Mouse (Mus musculus) limb, embryonic 15.5 days (tissue): ENCODE results near the gene Dgkq. TPM values are rescaled to one million over a fixed set of nuclear protein-coding genes. Genes with fewer than 3 reads are reported as not detected.
"Not testable (repeated sequence)": the region's sequence is repeated elsewhere in the genome, so short reads cannot be mapped to it uniquely, and the experiment has no call there.

Source experiments
- ATAC-seq: fragments of 200-750 bp; cut with Nextera tagmentation; 2 replicates; pipeline ENCODE4 v1.8.0; 2017; ENCODE audit warnings: low read depth, moderate TSS enrichment; ENCODE audit not compliant: insufficient number of reproducible peaks, low FRiP score, low TSS enrichment
- H3K27ac ChIP-seq: fragments of 300-500 bp; sonication (generic); 2 replicates; pipeline ENCODE4 v1.5.1; 2015; ENCODE audit warnings: moderate library complexity, mild to moderate bottlenecking, inconsistent platforms
- H3K27me3 ChIP-seq: fragments of 300-500 bp; sonication (generic); 2 replicates; pipeline ENCODE4 v1.6.1; 2015; ENCODE audit warnings: inconsistent platforms
- H3K36me3 ChIP-seq: fragments of 300-500 bp; sonication (generic); 2 replicates; pipeline ENCODE4 v1.6.1; 2015; ENCODE audit warnings: inconsistent platforms
- H3K4me1 ChIP-seq: fragments of 300-500 bp; sonication (generic); 2 replicates; pipeline ENCODE4 v1.6.1; 2015; ENCODE audit warnings: inconsistent platforms
- H3K4me2 ChIP-seq: fragments of 300-500 bp; sonication (generic); 2 replicates; pipeline ENCODE4 v1.6.1; 2015; ENCODE audit warnings: mild to moderate bottlenecking, inconsistent platforms
- H3K4me3 ChIP-seq: fragments of 300-500 bp; sonication (generic); 2 replicates; pipeline ENCODE4 v1.5.1; 2015; ENCODE audit warnings: mild to moderate bottlenecking, inconsistent platforms
- H3K9ac ChIP-seq: fragments of 300-500 bp; sonication (generic); 2 replicates; pipeline ENCODE4 v1.6.1; 2015; ENCODE audit warnings: inconsistent platforms
- H3K9me3 ChIP-seq: fragments of 300-500 bp; sonication (generic); 2 replicates; pipeline ENCODE4 v1.6.1; 2016; ENCODE audit warnings: inconsistent platforms
- WGBS: fragments of 180-500 bp; shearing (Covaris S2); methylation state at CpG from one replicate; pipeline ENCODE4 v1.1.7; 2015; 5-methylcytosine and 5-hydroxymethylcytosine counted together
- polyA plus RNA-seq: library from polyadenylated mRNA; unstranded; fragments of >200 nt; fragmentation: Nextera tagmentation; extraction: Ambion mirVana; gene quantifications from 2 replicates; pipeline ENCODE4 v1.2.1, GENCODE M21; 2015

Dgkq gene
- polyA plus RNA-seq, 1 experiment from 2014 or later = 17.1 TPM

GRCm38 (mm10) chr5:108651136-108651720 lies 18.2 kb downstream of the Dgkq start:
- H3K9me3 ChIP-seq = no peaks in the 10 kb centered on the region
- ATAC-seq = no peak
- H3K4me1 ChIP-seq = no peaks in the 10 kb centered on the region
- no peak overlapping the region for H3K27ac ChIP-seq
- H3K9ac ChIP-seq = no peak overlapping the region
- no peak overlapping the region for H3K4me2 ChIP-seq
- H3K4me3 ChIP-seq = no peak overlapping the region
- 77% methylated on average over 5 of the region's 5 CpGs for WGBS
- H3K27me3 ChIP-seq = no peaks in the 10 kb centered on the region
- peaks cover 91% of the 10 kb centered on the region for H3K36me3 ChIP-seq

DNA sequence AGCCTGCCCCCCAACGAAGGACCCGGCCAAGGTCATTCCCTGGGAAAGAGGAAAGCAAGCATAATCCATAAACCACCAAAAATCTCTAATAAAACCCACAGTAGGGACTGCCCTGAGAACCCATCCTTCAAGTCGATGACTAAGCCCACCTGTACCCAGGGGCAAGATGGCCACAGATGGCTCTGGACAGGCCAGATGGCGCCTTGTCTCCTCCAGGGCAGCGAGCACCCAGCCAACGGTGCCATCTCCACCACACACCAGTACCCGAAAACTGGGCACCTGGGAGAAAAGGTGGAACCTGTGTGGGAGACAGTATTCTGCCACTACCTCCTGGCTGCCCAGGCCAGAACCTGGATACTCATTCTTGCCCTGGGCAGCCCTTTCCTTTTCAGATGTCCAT lies 19.1 kb downstream of the Dgkq start:
- ATAC-seq = no peak
- H3K4me1 ChIP-seq = no peaks in the 10 kb centered on the region
- peaks cover 91% of the 10 kb centered on the region for H3K36me3 ChIP-seq
- H3K4me2 ChIP-seq = no peak overlapping the region
- no peak overlapping the region for H3K27ac ChIP-seq
- no peak overlapping the region for H3K4me3 ChIP-seq
- no peaks in the 10 kb centered on the region for H3K9me3 ChIP-seq
- H3K27me3 ChIP-seq = no peaks in the 10 kb centered on the region
- WGBS = 80% methylated on average over 7 of the region's 7 CpGs
- H3K9ac ChIP-seq = no peak overlapping the region

DNA sequence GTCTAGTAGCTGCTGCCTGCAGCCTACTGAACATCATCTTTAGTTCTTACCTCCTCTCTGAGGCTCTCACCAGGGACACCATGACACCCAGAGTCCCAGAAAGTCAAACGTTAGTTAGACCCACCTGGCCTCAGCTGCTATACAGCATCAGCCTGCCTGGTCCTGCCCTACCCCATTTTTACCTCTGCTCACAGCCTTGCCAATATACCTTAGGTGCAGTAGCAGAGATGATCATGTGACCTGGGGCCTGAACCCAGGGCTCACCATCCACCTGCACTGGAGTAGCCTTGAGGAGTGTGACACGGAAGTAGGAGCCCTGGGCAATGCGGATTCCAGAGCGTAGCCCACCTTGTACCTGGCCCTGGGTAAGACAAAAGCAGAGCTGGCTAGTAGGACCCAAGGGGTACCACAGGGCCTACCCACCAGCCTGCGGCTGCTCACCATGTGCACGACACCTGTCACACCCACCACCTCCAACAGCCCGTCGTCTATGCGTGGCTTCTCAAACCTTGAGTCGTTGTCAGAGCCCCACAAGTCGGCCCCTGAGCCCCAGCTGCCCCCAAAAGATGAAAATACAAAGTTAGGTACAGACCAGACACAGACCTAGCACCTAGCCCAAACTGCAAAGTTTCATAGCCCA lies 20.4 kb downstream of the Dgkq start:
- ATAC-seq = no peak
- Histone ChIP-seq H3K4me3 (no peak overlapping the region), H3K4me1 (no peaks in the 10 kb centered on the region), H3K9ac (no peak overlapping the region), H3K36me3 (peaks cover 89% of the 10 kb centered on the region), H3K27ac (no peak overlapping the region), H3K27me3 (no peaks in the 10 kb centered on the region), H3K4me2 (no peak overlapping the region), H3K9me3 (no peaks in the 10 kb centered on the region)
- 90% methylated on average over 11 of the region's 11 CpGs for WGBS

GRCm38 (mm10) chr5:108647820-108648465 lies 21.5 kb downstream of the Dgkq start:
- no peak overlapping the region for H3K27ac ChIP-seq
- peaks cover 86% of the 10 kb centered on the region for H3K36me3 ChIP-seq
- ATAC-seq = no peak
- H3K4me3 ChIP-seq = no peak overlapping the region
- WGBS = 79% methylated on average over 2 of the region's 2 CpGs
- H3K4me1 ChIP-seq = no peaks in the 10 kb centered on the region
- no peak overlapping the region for H3K4me2 ChIP-seq
- no peaks in the 10 kb centered on the region for H3K9me3 ChIP-seq
- no peak overlapping the region for H3K9ac ChIP-seq
- no peaks in the 10 kb centered on the region for H3K27me3 ChIP-seq

- no peak for ATAC-seq
- Histone ChIP-seq H3K4me1 (no peaks in the 10 kb centered on the region), H3K9me3 (no peaks in the 10 kb centered on the region), H3K9ac (no peak overlapping the region), H3K4me2 (no peak overlapping the region), H3K27me3 (no peaks in the 10 kb centered on the region), H3K27ac (no peak overlapping the region), H3K4me3 (no peak overlapping the region), H3K36me3 (peaks cover 86% of the 10 kb centered on the region)
- WGBS = 84% methylated on average over 2 of the region's 2 CpGs
Measured at GRCm38 (mm10) chr5:108647311-108647710, 22.2 kb downstream of the Dgkq start.

DNA sequence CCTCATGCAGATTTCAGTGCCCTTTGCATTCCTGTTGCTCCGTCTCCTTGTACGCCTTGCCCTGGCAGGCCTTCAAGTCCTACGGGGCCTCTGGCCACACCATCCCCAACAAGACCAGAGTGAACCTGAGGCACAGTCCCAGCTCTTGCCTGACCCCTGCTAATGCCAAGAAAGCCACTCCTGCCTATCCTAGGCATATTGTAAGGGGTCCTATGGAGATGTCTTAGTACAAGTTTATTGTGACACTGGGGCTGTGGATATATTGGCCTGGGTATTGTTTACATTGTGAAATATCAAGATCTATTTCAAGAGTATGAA lies 23.2 kb downstream of the Dgkq start:
- WGBS = 86% methylated on average over 3 of the region's 3 CpGs
- Histone ChIP-seq H3K36me3 (peaks cover 85% of the 10 kb centered on the region), H3K27me3 (no peaks in the 10 kb centered on the region), H3K9me3 (no peaks in the 10 kb centered on the region), H3K4me2 (no peak overlapping the region), H3K9ac (no peak overlapping the region), H3K27ac (no peak overlapping the region), H3K4me3 (no peak overlapping the region), H3K4me1 (no peaks in the 10 kb centered on the region)
- no peak for ATAC-seq

GRCm38 (mm10) chr5:108645651-108646342 lies 23.7 kb downstream of the Dgkq start:
- no peak overlapping the region for H3K4me3 ChIP-seq

DNA sequence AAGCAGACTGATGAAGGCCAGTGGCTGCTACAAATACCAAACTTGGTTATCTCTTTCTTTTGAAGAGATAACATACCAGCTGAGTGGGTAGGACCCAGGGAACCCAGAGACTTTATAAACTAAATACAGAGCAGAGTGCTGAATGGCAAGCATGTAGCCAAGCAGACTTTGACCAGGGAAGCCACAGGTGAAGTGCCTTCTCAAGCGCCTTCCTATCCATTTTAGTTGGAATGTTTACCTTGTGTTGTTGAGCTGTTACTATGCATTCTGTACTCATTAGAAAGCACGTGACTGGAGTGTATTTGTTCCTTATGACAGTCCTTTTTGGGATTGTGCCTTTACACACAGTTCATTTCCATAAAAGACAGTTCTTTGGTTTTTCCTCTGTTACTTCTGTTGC lies 25.8 kb downstream of the Dgkq start:
- Histone ChIP-seq H3K27ac (no peak overlapping the region), H3K27me3 (no peaks in the 10 kb centered on the region), H3K9ac (no peak overlapping the region), H3K36me3 (peaks cover 69% of the 10 kb centered on the region), H3K4me3 (no peak overlapping the region), H3K9me3 (no peaks in the 10 kb centered on the region), H3K4me1 (no peaks in the 10 kb centered on the region), H3K4me2 (no peak overlapping the region)
- ATAC-seq = no peak
- 84% methylated on average over 2 of the region's 2 CpGs for WGBS

More at GRCm38 (mm10) chr5:108645651-108646342, 23.7 kb downstream of the Dgkq start:
- ATAC-seq = no peak
- Histone ChIP-seq H3K9ac (no peak overlapping the region), H3K4me2 (no peak overlapping the region), H3K27ac (no peak overlapping the region), H3K36me3 (peaks cover 81% of the 10 kb centered on the region), H3K4me1 (no peaks in the 10 kb centered on the region), H3K9me3 (no peaks in the 10 kb centered on the region), H3K27me3 (no peaks in the 10 kb centered on the region)
- WGBS = 88% methylated on average over 9 of the region's 9 CpGs

- 73% methylated on average over 4 of the region's 4 CpGs for WGBS
- Histone ChIP-seq H3K27me3 (no peaks in the 10 kb centered on the region), H3K9me3 (no peaks in the 10 kb centered on the region), H3K27ac (no peak overlapping the region), H3K4me1 (no peaks in the 10 kb centered on the region), H3K4me3 (no peak overlapping the region), H3K4me2 (no peak overlapping the region), H3K36me3 (peaks cover 16% of the 10 kb centered on the region), H3K9ac (no peak overlapping the region)
- ATAC-seq = no peak
Measured at GRCm38 (mm10) chr5:108636172-108636571, 33.3 kb downstream of the Dgkq start.

DNA sequence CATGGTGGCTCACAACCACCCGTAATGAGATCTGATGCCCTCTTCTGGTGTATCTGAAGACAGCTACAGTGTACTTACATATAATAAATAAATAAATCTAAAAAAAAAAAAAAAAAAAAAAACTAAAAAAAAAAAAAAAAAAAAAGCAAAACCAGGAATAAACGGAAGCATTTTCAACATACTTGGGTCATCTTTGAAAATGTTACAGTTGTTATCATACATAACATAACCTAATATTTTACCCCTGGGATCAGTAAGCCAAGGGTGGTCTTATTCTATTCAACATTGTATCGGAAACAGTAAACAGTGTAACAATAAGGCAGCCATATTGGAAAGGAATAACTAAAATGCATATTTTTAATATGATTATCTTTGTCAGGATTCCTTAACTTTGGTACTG lies 35.4 kb downstream of the Dgkq start:
- H3K9me3 ChIP-seq, ATAC-seq, H3K9ac ChIP-seq, H3K4me1 ChIP-seq, H3K36me3 ChIP-seq, H3K4me3 ChIP-seq, H3K27me3 ChIP-seq, H3K4me2 ChIP-seq, H3K27ac ChIP-seq: not testable (repeated sequence)
- 77% methylated on average over 3 of the region's 3 CpGs for WGBS

DNA sequence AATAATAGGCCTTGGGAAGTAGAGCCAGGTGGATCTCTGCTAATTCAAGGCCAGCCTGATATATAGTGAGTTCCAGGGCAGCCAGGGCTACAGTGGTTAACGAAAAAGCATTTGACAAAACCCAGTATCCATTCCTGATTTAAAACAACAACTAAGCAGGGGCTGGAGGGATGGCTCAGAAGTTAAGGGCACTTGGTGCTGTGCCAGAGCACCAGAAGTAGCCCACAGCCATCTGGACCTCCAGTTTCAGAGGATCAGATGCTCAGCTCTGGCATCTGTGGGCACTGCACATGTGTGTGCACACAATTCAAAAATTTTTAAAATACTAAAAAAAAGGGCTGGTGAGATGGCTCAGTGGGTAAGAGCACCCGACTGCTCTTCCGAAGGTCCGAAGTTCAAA lies 35.8 kb downstream of the Dgkq start:
- no peak overlapping the region for H3K27ac ChIP-seq
- no peak overlapping the region for H3K4me2 ChIP-seq
- no peaks in the 10 kb centered on the region for H3K9me3 ChIP-seq
- no peak overlapping the region for H3K9ac ChIP-seq
- ATAC-seq = no peak
- no peaks in the 10 kb centered on the region for H3K27me3 ChIP-seq
- peaks cover 8% of the 10 kb centered on the region; the same call in 1 of the 2 replicates for H3K36me3 ChIP-seq
- 95% methylated on average over 4 of the region's 4 CpGs for WGBS
- H3K4me3 ChIP-seq = no peak overlapping the region
- peaks cover 8% of the 10 kb centered on the region for H3K4me1 ChIP-seq
